In genomic region chr9:115401405-115402151, GRCm38 (mm10) we compare ENCODE assay signal across 10 mouse cellular contexts.
A peak's percentile ranks its signal among the peaks of the same experiment; 100 is the strongest.
DNase-seq lines count a peak whose midpoint lies in the region; ATAC-seq and TF ChIP-seq lines count a peak whose summit lies in the region.
"Had no signal": no experiment of that assay in that cellular context is flagged by ENCODE, and none has a peak within 500 bp of the region (broad histone marks: within the 10 kb centered on the region; RNA-seq: fewer than 3 reads in every experiment).

No protein-coding gene starts in this region.

- no peak overlapping the region for H3K9ac ChIP-seq in hindbrain, embryonic 11.5 days (ENCODE audit: low read depth, low read length)
- H3K9ac ChIP-seq in hindbrain, embryonic 16.5 days (ENCODE audit: low read depth, low read length) = no peak overlapping the region
- H3K9ac ChIP-seq in neural tube, embryonic 15.5 days (replicated peaks) = no peak overlapping the region
- no peak overlapping the region for H3K9ac ChIP-seq in limb, embryonic 11.5 days (ENCODE audit: low read length)

- H3K4me2 ChIP-seq in hindbrain, embryonic 11.5 days (replicated peaks; ENCODE audit: low read depth, low read length) = no peak overlapping the region
- H3K4me2 ChIP-seq in hindbrain, embryonic 16.5 days (ENCODE audit: low read length) = no peak overlapping the region
- H3K4me2 ChIP-seq in neural tube, embryonic 15.5 days = no peak overlapping the region
- no peak overlapping the region for H3K4me2 ChIP-seq in limb, embryonic 11.5 days (ENCODE audit: low read depth, severe bottlenecking)
- H3K4me2 ChIP-seq: heart, embryonic 11.5 days had no signal

- no peak overlapping the region for H3K27ac ChIP-seq in hindbrain, embryonic 11.5 days (ENCODE audit: low read depth, low read length)
- H3K27ac ChIP-seq in hindbrain, embryonic 16.5 days (ENCODE audit: low read depth, low read length) = no peak overlapping the region
- H3K27ac ChIP-seq in neural tube, embryonic 15.5 days (replicated peaks) = no peak overlapping the region
- H3K27ac ChIP-seq in limb, embryonic 11.5 days (replicated peaks; ENCODE audit: low read depth, low read length) = no peak overlapping the region
- H3K27ac ChIP-seq in layer of hippocampus, adult 2 months = no peak overlapping the region

- no peak for TF ChIP-seq CTCF in layer of hippocampus, adult 2 months (conservative IDR thresholded peaks at IDR 0.05)

- DNase-seq in hindbrain, embryonic 11.5 days (ENCODE audit: low spot score) = peak; percentile 19
- DNase-seq in neural tube, embryonic 10.5 days (ENCODE audit: extremely low spot score, low spot score) = peak; percentile 24
- DNase-seq in limb, embryonic 11.5 days (ENCODE audit: low spot score) = peak; percentile 85
- no peak for DNase-seq in layer of hippocampus, adult 2 months (ENCODE audit: low spot score in 2 of 2)
- DNase-seq in frontal cortex, postnatal 25 days (ENCODE audit: low spot score in 2 of 2) = no peak
- DNase-seq: adrenal gland, postnatal 10 days had no signal

- no peaks in the 10 kb centered on the region for H3K4me1 ChIP-seq in hindbrain, embryonic 11.5 days (replicated peaks; ENCODE audit: control insufficient read depth, insufficient read depth, low read length)
- H3K4me1 ChIP-seq in hindbrain, embryonic 16.5 days (ENCODE audit: control insufficient read depth, insufficient read depth, low read depth, low read length) = no peaks in the 10 kb centered on the region
- H3K4me1 ChIP-seq in neural tube, embryonic 15.5 days = peaks cover 4% of the 10 kb centered on the region; the same call in 1 of the 2 replicates
- H3K4me1 ChIP-seq in limb, embryonic 11.5 days (ENCODE audit: control insufficient read depth, insufficient read depth, low read length) = 0 out of 2 replicates have a peak, but pooled peaks cover 5% of the 10 kb centered on the region

- no peaks in the 10 kb centered on the region for H3K27me3 ChIP-seq in hindbrain, embryonic 11.5 days (ENCODE audit: control insufficient read depth, insufficient read depth, low read length)
- no peaks in the 10 kb centered on the region for H3K27me3 ChIP-seq in hindbrain, embryonic 16.5 days (replicated peaks; ENCODE audit: control insufficient read depth, insufficient read depth, low read length)
- H3K27me3 ChIP-seq in neural tube, embryonic 15.5 days (replicated peaks) = no peaks in the 10 kb centered on the region
- H3K27me3 ChIP-seq in limb, embryonic 11.5 days (ENCODE audit: control insufficient read depth, insufficient read depth, low read length) = no peaks in the 10 kb centered on the region

- no peaks in the 10 kb centered on the region for H3K36me3 ChIP-seq in hindbrain, embryonic 11.5 days (ENCODE audit: control insufficient read depth, insufficient read depth, low read length)
- no peaks in the 10 kb centered on the region for H3K36me3 ChIP-seq in hindbrain, embryonic 16.5 days (ENCODE audit: control insufficient read depth, insufficient read depth, low read length)
- H3K36me3 ChIP-seq in neural tube, embryonic 15.5 days = no peaks in the 10 kb centered on the region
- no peaks in the 10 kb centered on the region for H3K36me3 ChIP-seq in limb, embryonic 11.5 days (ENCODE audit: control insufficient read depth, insufficient read depth, low read length)

- no peaks in the 10 kb centered on the region for H3K9me3 ChIP-seq in hindbrain, embryonic 11.5 days (ENCODE audit: control insufficient read depth, low read length)
- peaks cover 3% of the 10 kb centered on the region; the same call in 1 of the 2 replicates for H3K9me3 ChIP-seq in hindbrain, embryonic 16.5 days (ENCODE audit: control insufficient read depth, low read length)
- no peaks in the 10 kb centered on the region for H3K9me3 ChIP-seq in neural tube, embryonic 15.5 days (replicated peaks)
- H3K9me3 ChIP-seq in limb, embryonic 11.5 days (ENCODE audit: control insufficient read depth, low read length) = no peaks in the 10 kb centered on the region; the same call in 1 of the 2 replicates

- no peak for ATAC-seq in hindbrain, embryonic 11.5 days (ENCODE audit: low FRiP score)
- ATAC-seq in hindbrain, embryonic 16.5 days = no peak
- no peak for ATAC-seq in neural tube, embryonic 15.5 days (ENCODE audit: low FRiP score)
- peak; percentile 54; the same call in 1 of the 2 replicates for ATAC-seq in limb, embryonic 11.5 days (ENCODE audit: insufficient number of reproducible peaks, low FRiP score, low TSS enrichment, low read depth)
- ATAC-seq: intestine, postnatal 0 days had no signal

- H3K4me3 ChIP-seq in hindbrain, embryonic 11.5 days (ENCODE audit: low read depth, low read length) = no peak overlapping the region
- no peak overlapping the region for H3K4me3 ChIP-seq in hindbrain, embryonic 16.5 days (ENCODE audit: low read length)
- H3K4me3 ChIP-seq in neural tube, embryonic 15.5 days (replicated peaks) = no peak overlapping the region
- no peak overlapping the region for H3K4me3 ChIP-seq in limb, embryonic 11.5 days (ENCODE audit: low read depth, low read length)
- no peak overlapping the region for H3K4me3 ChIP-seq in layer of hippocampus, adult 2 months

- WGBS in hindbrain, embryonic 11.5 days = 76% methylated on average over 13 of the region's 13 CpGs
- WGBS in hindbrain, embryonic 16.5 days = 67% methylated on average over 13 of the region's 13 CpGs
- 74% methylated on average over 13 of the region's 13 CpGs for WGBS in neural tube, embryonic 15.5 days
- 37% methylated on average over 13 of the region's 13 CpGs for WGBS in limb, embryonic 11.5 days

Comparison
In these comparisons a context has a peak if more than half of its experiments do, and no peak if none do; other contexts are left out.
1. DNase-seq: peak in hindbrain, embryonic 11.5 days (single experiment), neural tube, embryonic 10.5 days (single experiment) and limb, embryonic 11.5 days (single experiment); none in layer of hippocampus, adult 2 months (0 of 2) and frontal cortex, postnatal 25 days (0 of 2).